20 mouse cellular contexts compared by ENCODE assay signal in genomic region chr4:149381001-149381400, GRCm38 (mm10). TPM values are rescaled to one million over a fixed set of nuclear protein-coding genes. Genes with fewer than 3 reads are reported as not detected.
DNase-seq lines count a peak whose midpoint lies in the region; ATAC-seq and TF ChIP-seq lines count a peak whose summit lies in the region.
"Had no signal": no experiment of that assay in that cellular context is flagged by ENCODE, and none has a peak within 500 bp of the region (broad histone marks: within the 10 kb centered on the region; RNA-seq: fewer than 3 reads in every experiment).

No protein-coding gene starts in this region.

- H3K27ac ChIP-seq in kidney, embryonic 15.5 days = no peak overlapping the region
- H3K27ac ChIP-seq in lung, embryonic 16.5 days (ENCODE audit: low read length) = no peak overlapping the region
- no peak overlapping the region for H3K27ac ChIP-seq in forebrain, postnatal 0 days (ENCODE audit: low read depth, low read length)
- H3K27ac ChIP-seq: heart, adult 2 months; heart, embryonic 13.5 days; hindbrain, embryonic 14.5 days; liver, embryonic 15.5 days; midbrain, embryonic 12.5 days had no signal

- 64% methylated on average over 7 of the region's 7 CpGs for WGBS in kidney, embryonic 15.5 days
- 58% methylated on average over 7 of the region's 7 CpGs for WGBS in lung, embryonic 16.5 days
- WGBS in forebrain, postnatal 0 days = 89% methylated on average over 7 of the region's 7 CpGs

- H3K27me3 ChIP-seq in kidney, embryonic 15.5 days = no peaks in the 10 kb centered on the region
- no peaks in the 10 kb centered on the region for H3K27me3 ChIP-seq in lung, embryonic 16.5 days (ENCODE audit: control insufficient read depth, insufficient read depth, low read depth, low read length)
- no peaks in the 10 kb centered on the region for H3K27me3 ChIP-seq in forebrain, postnatal 0 days (ENCODE audit: insufficient read depth, low read length)
- H3K27me3 ChIP-seq: heart, embryonic 13.5 days; liver, embryonic 15.5 days; midbrain, embryonic 12.5 days had no signal

- no peak overlapping the region for H3K4me3 ChIP-seq in kidney, embryonic 15.5 days (replicated peaks)
- H3K4me3 ChIP-seq in lung, embryonic 16.5 days (ENCODE audit: low read length) = no peak overlapping the region
- no peak overlapping the region for H3K4me3 ChIP-seq in forebrain, postnatal 0 days (ENCODE audit: low read depth, low read length)
- H3K4me3 ChIP-seq: heart, adult 2 months; heart, embryonic 13.5 days; liver, embryonic 15.5 days; midbrain, embryonic 12.5 days had no signal

- DNase-seq in cerebellum, postnatal 10 days = peak; percentile 45 to 49
- DNase-seq in kidney, adult 8-10 months = no peak
- no peak for DNase-seq in lung, postnatal 25 days (ENCODE audit: low spot score)
- peak; percentile 12 to 70 for DNase-seq in lung, postnatal 4 days
- DNase-seq in forebrain, postnatal 0 days = no peak
- DNase-seq: adrenal gland, postnatal 14 days; gastrocnemius, postnatal 36 days; heart, adult 2 months; heart, postnatal 14 days; kidney, adult 9 months; layer of hippocampus, adult 9-11 months; liver; right cerebral cortex, postnatal 14 days had no signal

- H3K36me3 ChIP-seq in kidney, embryonic 15.5 days = peaks cover 98% of the 10 kb centered on the region
- H3K36me3 ChIP-seq in lung, embryonic 16.5 days (ENCODE audit: control insufficient read depth, insufficient read depth, low read length) = peaks cover 41% of the 10 kb centered on the region
- peaks cover 66% of the 10 kb centered on the region for H3K36me3 ChIP-seq in forebrain, postnatal 0 days (ENCODE audit: insufficient read depth)

- no peak overlapping the region for H3K9ac ChIP-seq in kidney, embryonic 15.5 days
- H3K9ac ChIP-seq in lung, embryonic 16.5 days (ENCODE audit: low read length) = no peak overlapping the region
- no peak overlapping the region for H3K9ac ChIP-seq in forebrain, postnatal 0 days
- H3K9ac ChIP-seq: heart, embryonic 13.5 days; hindbrain, embryonic 14.5 days; liver, embryonic 15.5 days; midbrain, embryonic 12.5 days had no signal

- no peak overlapping the region for H3K4me2 ChIP-seq in kidney, embryonic 15.5 days
- H3K4me2 ChIP-seq in lung, embryonic 16.5 days (ENCODE audit: low read depth, low read length) = no peak overlapping the region
- H3K4me2 ChIP-seq in forebrain, postnatal 0 days (ENCODE audit: low read depth) = no peak overlapping the region
- H3K4me2 ChIP-seq: heart, embryonic 13.5 days; hindbrain, embryonic 14.5 days; liver, embryonic 15.5 days; midbrain, embryonic 12.5 days had no signal

- no peak for ATAC-seq in cerebellum, adult (ENCODE audit: insufficient number of reproducible peaks, low FRiP score, low TSS enrichment)
- ATAC-seq in kidney, embryonic 15.5 days (replicated peaks; ENCODE audit: low FRiP score) = peak; percentile 67; the same call in 1 of the 2 replicates
- ATAC-seq in lung, embryonic 16.5 days (ENCODE audit: low read depth) = peak; percentile 82
- ATAC-seq in forebrain, postnatal 0 days = no peak

- no peak for TF ChIP-seq CTCF in forebrain, postnatal 0 days (IDR thresholded peaks at IDR 0.05; ENCODE audit: low read depth)

- H3K9me3 ChIP-seq in kidney, embryonic 15.5 days (replicated peaks) = no peaks in the 10 kb centered on the region
- no peaks in the 10 kb centered on the region for H3K9me3 ChIP-seq in lung, embryonic 16.5 days (ENCODE audit: control insufficient read depth, low read length)
- H3K9me3 ChIP-seq in forebrain, postnatal 0 days (ENCODE audit: low read length) = no peaks in the 10 kb centered on the region
- H3K9me3 ChIP-seq: heart, embryonic 13.5 days; liver, embryonic 15.5 days; midbrain, embryonic 12.5 days had no signal

- H3K4me1 ChIP-seq in kidney, embryonic 15.5 days = peaks cover 24% of the 10 kb centered on the region
- no peaks in the 10 kb centered on the region for H3K4me1 ChIP-seq in lung, embryonic 16.5 days (replicated peaks; ENCODE audit: control insufficient read depth, insufficient read depth, low read length)
- no peaks in the 10 kb centered on the region for H3K4me1 ChIP-seq in forebrain, postnatal 0 days (ENCODE audit: insufficient read depth)
- H3K4me1 ChIP-seq: heart, embryonic 13.5 days; liver, embryonic 15.5 days had no signal

RNA-seq across cellular contexts. Expression of gene Ube4b, which starts 45.5 kb away (rescaled TPM):
- 48.1 and 49.6 TPM in 2 replicates for polyA plus RNA-seq in kidney, embryonic 15.5 days (2015; fragmentation: Nextera tagmentation; extraction: Ambion mirVana)
- 30.9 and 33.8 TPM in 2 replicates for polyA plus RNA-seq in lung, embryonic 16.5 days (2015; fragmentation: Nextera tagmentation; extraction: Ambion mirVana)
- total RNA-seq in forebrain, postnatal 0 days (2014; rRNA removed) = 81.0 and 93.3 TPM in 2 replicates
- 41.0 and 47.6 TPM in 2 replicates for polyA plus RNA-seq in forebrain, postnatal 0 days (2015; fragmentation: Nextera tagmentation; extraction: Ambion mirVana)

Comparison
In these comparisons a context has a peak if more than half of its experiments do, and no peak if none do; other contexts are left out.
1. DNase-seq: peak in cerebellum, postnatal 10 days (2 of 2) and lung, postnatal 4 days (2 of 2); none in kidney, adult 8-10 months (0 of 2), lung, postnatal 25 days (single experiment) and forebrain, postnatal 0 days (single experiment).
2. ATAC-seq: peak in kidney, embryonic 15.5 days (single experiment) and lung, embryonic 16.5 days (single experiment); none in cerebellum, adult (single experiment) and forebrain, postnatal 0 days (single experiment).